Mouse (Mus musculus): Measurements from ENCODE around the gene Ankrd13b.

GRCm38 (mm10) chr11:77462283-77463100, 27.0 kb downstream of the Ankrd13b start, which contains the start of gene Coro6:
- no peak for TF ChIP-seq CTCF (IDR thresholded peaks at IDR 0.05; ENCODE audit: insufficient read depth, low read depth, low read length)
- no peak for TF ChIP-seq POLR2A (IDR thresholded peaks at IDR 0.05; ENCODE audit: insufficient read depth, low read depth, low read length)
